25 mouse cellular contexts compared by ENCODE assay signal in genomic region chr1:80624552-80624951, GRCm38 (mm10).
"Had no signal": no experiment of that assay in that cellular context is flagged by ENCODE, and none has a peak within 500 bp of the region (broad histone marks: within the 10 kb centered on the region; RNA-seq: fewer than 3 reads in every experiment).

No protein-coding gene starts in this region.

- H3K27me3 ChIP-seq: heart, embryonic 12.5 days; hindbrain, embryonic 13.5 days; hindbrain, embryonic 15.5 days; intestine, embryonic 15.5 days; limb, embryonic 13.5 days; limb, embryonic 15.5 days; liver, embryonic 12.5 days had no signal

- H3K4me1 ChIP-seq: heart, embryonic 10.5 days; heart, embryonic 12.5 days; hindbrain, embryonic 15.5 days; intestine, embryonic 15.5 days; limb, embryonic 15.5 days; liver, embryonic 12.5 days had no signal

- H3K36me3 ChIP-seq: heart, embryonic 10.5 days; heart, embryonic 12.5 days; hindbrain, embryonic 10.5 days; hindbrain, embryonic 13.5 days; hindbrain, embryonic 15.5 days; intestine, embryonic 15.5 days; limb, embryonic 13.5 days; limb, embryonic 15.5 days; liver, embryonic 12.5 days had no signal

- ATAC-seq: forebrain, postnatal 0 days; inflammation-experienced regulatory T-cells, adult 6 months; intestine, embryonic 15.5 days; intestine, postnatal 0 days; liver, embryonic 12.5 days had no signal

- H3K4me3 ChIP-seq: gastrocnemius, adult 2 months; heart, embryonic 10.5 days; heart, embryonic 12.5 days; hindbrain, embryonic 10.5 days; hindbrain, embryonic 13.5 days; hindbrain, embryonic 15.5 days; intestine, embryonic 15.5 days; left cerebral cortex, adult 2 months; limb, embryonic 13.5 days; limb, embryonic 15.5 days; liver, embryonic 12.5 days had no signal

- DNase-seq: forebrain, postnatal 0 days; gastrocnemius, adult 2 months; gastrocnemius, postnatal 10 days; gastrocnemius, postnatal 25 days; heart, adult 18-20 months; heart, postnatal 10 days; heart, postnatal 4 days; kidney, adult 18-20 months; kidney, adult 8-10 months; kidney, postnatal 10 days; kidney, postnatal 25 days; kidney, postnatal 4 days; layer of hippocampus, adult 9-11 months had no signal

- H3K9me3 ChIP-seq: heart, embryonic 10.5 days; heart, embryonic 12.5 days; hindbrain, embryonic 10.5 days; hindbrain, embryonic 13.5 days; hindbrain, embryonic 15.5 days; intestine, embryonic 15.5 days; limb, embryonic 13.5 days; limb, embryonic 15.5 days; liver, embryonic 12.5 days had no signal

- H3K4me2 ChIP-seq: heart, embryonic 12.5 days; hindbrain, embryonic 13.5 days; hindbrain, embryonic 15.5 days; intestine, embryonic 15.5 days; limb, embryonic 13.5 days; limb, embryonic 15.5 days; liver, embryonic 12.5 days had no signal

- H3K9ac ChIP-seq: forebrain, postnatal 0 days; heart, embryonic 12.5 days; hindbrain, embryonic 13.5 days; hindbrain, embryonic 15.5 days; intestine, embryonic 15.5 days; limb, embryonic 13.5 days; limb, embryonic 15.5 days; liver, embryonic 12.5 days had no signal

- H3K27ac ChIP-seq: gastrocnemius, adult 2 months; heart, embryonic 10.5 days; hindbrain, embryonic 10.5 days; hindbrain, embryonic 13.5 days; hindbrain, embryonic 15.5 days; intestine, embryonic 15.5 days; left cerebral cortex, adult 2 months; limb, embryonic 13.5 days; limb, embryonic 15.5 days; liver, embryonic 12.5 days had no signal
